Mouse (Mus musculus) bone marrow, adult 2 months (tissue): Measurements from ENCODE around the gene Dthd1.

Experiments
- CTCF ChIP-seq: fragments of 200-500 bp; IDR thresholded peaks from 2 replicates; pipeline ENCODE4 v1.5.1; 2011; ENCODE audit warnings: low read length, control low read depth; ENCODE audit not compliant: control insufficient read depth, insufficient read depth
- POLR2A ChIP-seq: fragments of 200-500 bp; IDR thresholded peaks from 2 replicates; pipeline ENCODE4 v1.6.1; 2011; ENCODE audit warnings: low read depth, mild to moderate bottlenecking, control low read depth, low read length, borderline replicate concordance; ENCODE audit not compliant: control insufficient read depth

DNA sequence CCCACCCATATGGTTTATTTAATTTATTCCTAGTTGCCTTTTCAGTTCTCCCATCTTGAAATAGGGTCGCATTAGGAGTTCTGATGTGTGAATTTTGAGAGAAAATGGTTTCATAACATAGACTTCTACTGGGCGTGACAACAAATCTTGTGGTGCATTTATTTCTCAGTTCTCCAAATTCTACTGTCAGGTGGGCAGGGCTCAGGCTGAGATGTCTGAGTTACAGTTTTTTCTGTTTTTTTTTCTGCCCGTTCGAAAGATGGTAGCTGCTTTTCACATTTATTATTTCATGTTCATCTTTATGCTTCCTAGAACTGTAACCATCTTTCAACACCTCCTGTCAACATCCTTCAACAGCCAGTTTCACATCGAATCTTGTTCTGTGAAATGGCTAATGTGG is 95.5 kb downstream of the Dthd1 start:
- TF ChIP-seq CTCF (no peak), POLR2A (no peak)
